Mouse (Mus musculus): ENCODE measurements around the gene Chst15.
A peak's percentile ranks its signal among the peaks of the same experiment; 100 is the strongest.

Chst15 gene

DNA sequence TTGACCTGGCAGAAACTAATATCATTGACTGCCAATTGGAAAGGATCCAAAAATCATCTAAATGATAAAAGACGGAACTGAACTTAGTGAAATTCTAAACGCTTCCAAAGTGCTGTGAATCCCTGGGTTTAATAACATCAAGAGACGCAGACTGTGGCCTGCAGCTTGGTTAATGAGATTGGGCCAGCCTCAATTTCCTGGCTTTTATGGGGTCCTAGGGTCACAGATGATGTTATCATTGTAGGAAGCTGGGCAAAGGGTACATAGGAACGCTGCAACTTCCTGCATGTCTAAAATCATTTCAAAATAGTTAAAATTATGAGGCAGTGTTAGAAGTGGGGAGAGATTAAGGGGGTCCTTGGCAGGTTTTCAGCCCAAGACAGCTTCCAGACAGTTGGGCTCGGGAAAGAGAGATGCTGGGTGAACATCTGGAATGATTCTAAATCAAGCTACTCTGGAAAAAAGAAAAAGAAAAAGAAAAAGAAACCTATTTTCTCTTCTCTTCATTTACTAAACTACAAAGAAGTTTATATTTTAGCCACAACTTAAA is 17.3 kb downstream of the Chst15 start:
- no peak for DNase-seq (ENCODE audit: low spot score)

DNA sequence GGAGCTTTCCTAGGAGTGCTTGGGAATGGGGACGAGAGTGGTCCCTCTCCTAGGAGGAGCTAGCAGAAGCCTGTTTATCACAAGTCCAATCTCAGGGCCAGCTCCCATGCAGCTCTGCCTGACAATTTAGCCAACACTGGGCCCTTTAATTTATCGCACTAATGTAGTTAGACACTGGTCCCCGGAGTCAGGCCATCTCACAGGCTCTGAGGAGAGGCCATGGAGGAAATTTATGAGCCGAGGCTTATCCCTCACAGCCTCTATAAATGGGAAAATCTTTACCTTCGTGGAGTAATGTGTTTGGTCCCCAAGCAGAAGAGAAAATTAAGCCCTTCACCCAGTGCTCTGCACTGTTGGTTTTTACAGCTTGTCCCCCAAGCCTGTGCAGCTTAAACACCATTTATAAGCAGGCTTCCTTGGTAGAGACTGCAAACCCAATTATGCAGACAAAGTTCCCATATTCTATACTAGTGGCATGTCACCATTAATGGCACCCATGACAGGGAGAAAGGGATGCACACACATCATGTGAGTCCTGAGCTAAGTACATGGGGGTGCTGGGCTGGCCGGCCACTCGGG is 18.5 kb downstream of the Chst15 start:
- no peak for DNase-seq (ENCODE audit: low spot score)

DNA sequence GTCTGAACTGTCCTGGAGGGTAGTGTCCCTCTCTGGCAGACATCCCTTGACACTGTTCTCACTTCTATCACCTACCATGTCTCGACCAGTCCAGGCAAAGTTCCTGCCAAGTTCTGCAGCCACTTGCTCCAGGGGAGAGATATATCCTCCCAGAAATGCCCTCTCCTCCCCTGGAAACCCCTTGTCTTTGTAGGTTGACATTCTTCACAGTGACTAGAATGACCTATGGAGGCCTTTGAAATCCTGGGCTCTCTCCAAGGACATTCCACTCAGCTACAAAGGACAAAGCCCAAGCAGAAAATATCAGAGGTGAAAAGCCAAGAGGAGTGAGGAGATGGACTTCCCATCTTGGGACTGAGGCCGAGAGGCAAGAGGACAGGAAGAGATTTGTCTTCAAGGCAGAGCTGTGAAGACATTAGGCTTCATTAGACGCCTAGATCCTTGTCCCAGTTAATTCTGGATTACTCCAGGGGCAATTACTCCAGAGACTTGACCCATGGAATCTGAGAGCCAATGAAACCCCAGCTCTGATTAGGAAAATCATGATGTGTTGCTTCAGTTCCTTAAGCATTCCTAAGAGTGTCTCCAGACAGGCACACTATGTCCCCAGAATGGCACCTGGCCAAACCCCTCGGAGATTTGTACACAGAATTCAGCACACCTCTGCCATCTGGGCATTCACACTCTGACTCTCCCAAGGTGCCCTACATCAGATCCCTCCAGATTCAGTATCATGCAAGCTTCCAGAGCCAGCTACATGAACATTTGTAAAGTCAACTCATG is 20.2 kb downstream of the Chst15 start:
- DNase-seq (ENCODE audit: low spot score): no peak

DNA sequence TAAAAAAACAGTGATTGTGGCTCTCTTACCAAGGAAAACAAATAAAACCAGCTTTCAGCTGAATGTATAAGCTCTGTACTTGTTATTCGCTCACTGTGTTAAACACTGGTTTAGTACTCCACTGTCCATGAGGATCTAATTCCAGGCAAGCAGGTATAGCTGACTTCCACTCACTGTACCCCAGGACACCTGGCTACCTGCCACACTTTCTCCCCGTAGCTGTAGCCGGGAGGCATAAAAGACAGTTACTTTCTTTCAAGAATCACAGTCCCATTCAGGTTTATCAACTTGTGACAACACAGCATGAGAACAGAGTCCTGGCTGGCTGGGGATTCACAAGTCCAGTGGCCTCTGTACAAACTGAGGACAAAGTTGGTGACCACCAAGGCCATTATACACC is 20.9 kb downstream of the Chst15 start:
- no peak for DNase-seq (ENCODE audit: low spot score)

DNA sequence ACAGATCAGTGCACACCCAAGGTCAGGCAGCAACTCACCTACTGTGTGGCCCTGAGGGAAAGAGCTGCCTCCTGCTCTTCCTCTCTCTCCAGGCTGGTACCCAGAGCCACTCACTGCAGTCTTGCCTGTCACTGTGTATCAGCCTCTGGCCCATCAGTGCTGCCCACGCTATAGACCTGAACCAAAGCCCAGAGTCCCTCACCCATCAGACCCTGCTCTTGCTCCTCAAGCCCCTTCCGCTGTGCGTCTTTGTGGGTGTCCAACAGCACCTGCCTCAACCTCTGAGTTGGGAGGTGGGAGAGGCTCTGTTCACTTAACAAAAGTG is 29.7 kb downstream of the Chst15 start:
- DNase-seq (ENCODE audit: low spot score): no peak

DNA sequence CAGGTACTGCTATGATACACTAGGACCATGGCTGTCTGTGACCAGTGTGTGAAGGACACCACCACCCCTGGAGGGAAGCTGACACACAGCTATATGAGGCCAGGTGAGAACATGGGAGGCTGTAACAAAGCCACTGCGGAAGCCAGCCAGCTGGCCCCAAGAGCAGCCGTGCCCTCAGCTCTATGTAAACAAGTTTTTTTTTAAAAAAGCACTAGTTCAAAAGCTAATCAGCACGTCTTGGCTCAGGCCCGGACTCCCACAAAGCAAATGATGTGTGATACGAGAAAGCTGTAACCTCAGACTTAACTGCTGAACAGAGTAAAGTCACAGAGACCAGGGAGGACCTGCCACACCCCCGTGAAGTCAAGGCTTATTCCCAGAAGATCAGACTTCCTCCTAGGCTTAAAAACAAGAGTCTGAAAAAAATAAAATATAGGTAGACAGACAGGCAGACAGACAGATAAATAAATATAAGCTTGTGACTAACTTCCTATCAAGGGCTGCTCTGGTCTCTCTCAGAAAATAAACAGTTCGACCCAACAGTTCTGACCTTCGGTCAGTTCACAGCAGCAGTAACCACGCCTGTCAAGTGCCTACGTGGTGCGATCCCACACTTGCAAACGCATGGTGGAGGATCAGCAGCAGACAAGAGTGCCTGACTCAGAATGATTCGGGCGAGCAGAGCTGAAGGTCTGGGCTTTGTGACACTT is 30.2 kb downstream of the Chst15 start:
- DNase-seq (ENCODE audit: low spot score): no peak

DNA sequence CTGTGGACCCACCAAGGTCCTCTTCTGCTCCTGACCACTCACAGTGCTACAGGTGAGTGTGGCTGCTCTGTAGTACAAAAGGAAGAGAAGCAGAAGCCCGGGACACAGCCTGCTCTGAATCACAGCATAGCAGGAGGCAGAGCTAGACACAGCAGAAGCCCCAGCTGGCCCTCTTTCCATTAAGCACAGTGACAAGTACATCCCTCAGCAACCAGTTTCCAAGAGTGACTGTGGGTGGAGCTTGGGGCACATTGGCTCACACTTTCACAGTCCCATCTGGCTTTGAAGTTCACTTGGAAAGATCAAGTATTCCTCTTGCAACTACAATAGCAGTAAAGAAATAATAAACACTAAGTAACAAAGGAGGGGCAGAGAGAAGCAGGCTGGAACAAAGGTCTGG is 32.2 kb downstream of the Chst15 start:
- no peak for DNase-seq (ENCODE audit: low spot score)

DNA sequence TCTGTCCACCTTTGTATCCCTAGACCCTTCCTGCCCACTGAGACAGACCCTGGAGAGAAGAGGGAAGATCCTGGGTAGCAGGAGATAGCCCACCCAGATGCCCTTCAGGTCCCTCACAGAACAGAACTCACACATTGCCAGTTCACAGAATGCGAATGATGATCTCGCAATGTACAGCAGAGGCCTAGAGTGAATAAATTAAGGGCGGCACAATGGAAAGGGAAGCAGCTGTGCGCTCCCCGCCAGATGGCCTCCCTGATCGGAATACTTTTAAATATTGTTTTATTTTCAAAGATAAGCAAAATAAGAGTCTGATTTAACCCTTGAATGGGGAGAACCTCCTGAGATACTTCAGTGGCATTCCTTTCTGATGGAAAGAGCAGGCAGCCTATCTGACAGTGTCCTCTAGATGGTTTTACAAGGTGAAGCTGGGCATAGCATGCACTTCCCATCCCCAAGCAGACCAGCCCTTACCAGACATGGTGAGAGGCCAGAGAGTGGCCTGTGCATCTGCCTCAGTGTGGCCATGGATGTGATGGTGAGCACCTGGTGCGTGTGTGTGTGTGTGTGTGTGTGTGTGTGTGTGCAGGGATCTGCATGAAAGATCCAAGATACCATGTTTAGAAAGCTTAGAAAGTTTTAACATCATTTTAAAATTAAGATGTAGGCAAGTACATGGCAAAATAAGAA is 32.8 kb downstream of the Chst15 start:
- no peak for DNase-seq (ENCODE audit: low spot score)

DNA sequence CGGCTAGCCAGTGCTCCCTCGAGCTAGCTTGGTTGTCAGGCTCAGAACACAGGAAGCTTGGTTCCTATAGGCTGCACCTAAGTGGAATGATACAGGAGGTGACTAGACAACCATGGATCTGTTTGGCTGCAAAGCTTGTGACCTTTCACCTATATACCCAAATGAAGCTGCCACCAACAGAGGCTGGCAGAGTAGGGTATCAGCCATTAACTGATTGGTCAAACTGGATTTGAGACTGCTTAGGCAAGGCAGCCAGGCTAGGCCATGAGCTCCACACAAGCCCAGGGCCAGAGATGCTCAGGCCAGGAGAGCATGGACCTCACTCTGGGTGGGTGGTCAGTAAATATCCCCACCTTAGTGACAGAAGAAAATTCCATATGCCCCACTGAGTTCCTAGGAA is 34.5 kb downstream of the Chst15 start:
- DNase-seq (ENCODE audit: low spot score): no peak

DNA sequence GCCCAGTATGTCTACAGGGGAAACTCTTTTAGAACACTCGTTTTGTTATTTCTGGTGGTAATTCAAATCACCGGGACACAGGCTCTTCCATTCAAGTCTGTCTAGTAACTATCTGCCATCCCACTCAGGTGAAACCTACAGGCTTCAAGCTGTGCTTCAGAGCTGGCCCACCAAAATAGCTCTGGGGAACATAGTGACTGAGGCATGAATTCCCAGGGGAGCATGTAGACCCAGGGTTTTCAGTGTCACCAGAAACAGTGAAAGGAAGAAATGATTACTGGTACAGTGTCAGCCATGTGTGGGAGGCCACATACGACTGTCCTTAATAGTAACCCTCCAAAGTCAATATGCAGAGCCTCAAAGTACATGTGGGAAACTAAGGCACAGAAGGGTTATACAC is 34.9 kb downstream of the Chst15 start:
- DNase-seq (ENCODE audit: low spot score): no peak

DNA sequence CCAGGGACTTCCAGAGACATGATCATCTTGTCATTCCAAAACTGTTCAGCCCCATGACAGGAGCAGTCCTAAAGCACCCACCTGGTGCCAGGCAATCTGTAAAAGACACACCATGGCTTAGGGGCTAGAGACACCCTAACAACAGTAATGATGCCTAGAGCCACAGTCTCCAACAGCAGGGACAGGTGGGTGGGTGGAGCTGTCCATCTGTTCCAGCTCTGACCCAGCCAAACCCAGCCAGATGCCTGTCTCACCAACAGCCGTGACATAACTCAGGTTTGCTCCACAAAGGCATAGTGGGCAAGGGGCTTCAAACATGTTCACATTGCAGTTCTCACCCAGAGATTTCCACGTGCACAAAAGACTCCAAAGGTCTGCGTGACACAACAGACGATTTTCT is 35.3 kb downstream of the Chst15 start:
- no peak for DNase-seq (ENCODE audit: low spot score)

DNA sequence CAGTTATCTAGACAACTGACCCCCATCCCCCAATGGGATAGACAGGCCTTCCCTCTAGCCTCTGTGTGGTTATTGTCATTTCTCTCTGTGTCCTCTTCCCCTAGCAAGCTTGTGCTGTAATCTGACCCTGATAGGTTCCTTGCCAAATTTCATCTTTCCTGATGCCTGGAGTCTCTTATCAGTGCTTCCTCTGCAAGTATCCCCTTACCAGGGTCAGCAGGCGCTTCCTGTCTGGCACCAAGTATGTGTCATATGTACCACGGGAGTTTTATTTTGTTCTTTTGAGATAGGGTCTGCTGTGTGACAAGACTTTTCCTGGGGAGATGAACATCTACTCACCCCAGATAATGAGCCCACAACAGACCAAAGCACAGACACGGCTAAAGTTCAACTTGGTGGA is 38.4 kb downstream of the Chst15 start:
- DNase-seq (ENCODE audit: low spot score): no peak

DNA sequence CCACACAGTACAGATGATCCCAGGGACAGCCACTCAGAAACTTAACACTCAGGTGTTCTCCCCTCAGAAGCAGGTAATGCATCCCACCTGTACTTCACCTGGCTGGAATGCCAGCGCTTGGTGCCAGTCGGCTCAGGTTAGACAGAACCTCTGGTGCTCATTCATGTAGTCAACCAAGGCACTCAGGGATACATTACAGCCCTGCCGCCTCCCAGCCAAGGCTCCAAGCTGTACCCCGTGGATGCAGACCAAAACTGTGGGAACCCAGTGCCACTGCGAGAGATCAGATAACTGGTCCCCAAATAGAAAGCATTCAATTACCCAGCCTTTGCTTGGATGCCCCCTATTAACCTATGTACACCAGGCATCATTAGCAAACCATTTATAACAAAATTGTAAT is 40.7 kb downstream of the Chst15 start:
- DNase-seq (ENCODE audit: low spot score): no peak

DNA sequence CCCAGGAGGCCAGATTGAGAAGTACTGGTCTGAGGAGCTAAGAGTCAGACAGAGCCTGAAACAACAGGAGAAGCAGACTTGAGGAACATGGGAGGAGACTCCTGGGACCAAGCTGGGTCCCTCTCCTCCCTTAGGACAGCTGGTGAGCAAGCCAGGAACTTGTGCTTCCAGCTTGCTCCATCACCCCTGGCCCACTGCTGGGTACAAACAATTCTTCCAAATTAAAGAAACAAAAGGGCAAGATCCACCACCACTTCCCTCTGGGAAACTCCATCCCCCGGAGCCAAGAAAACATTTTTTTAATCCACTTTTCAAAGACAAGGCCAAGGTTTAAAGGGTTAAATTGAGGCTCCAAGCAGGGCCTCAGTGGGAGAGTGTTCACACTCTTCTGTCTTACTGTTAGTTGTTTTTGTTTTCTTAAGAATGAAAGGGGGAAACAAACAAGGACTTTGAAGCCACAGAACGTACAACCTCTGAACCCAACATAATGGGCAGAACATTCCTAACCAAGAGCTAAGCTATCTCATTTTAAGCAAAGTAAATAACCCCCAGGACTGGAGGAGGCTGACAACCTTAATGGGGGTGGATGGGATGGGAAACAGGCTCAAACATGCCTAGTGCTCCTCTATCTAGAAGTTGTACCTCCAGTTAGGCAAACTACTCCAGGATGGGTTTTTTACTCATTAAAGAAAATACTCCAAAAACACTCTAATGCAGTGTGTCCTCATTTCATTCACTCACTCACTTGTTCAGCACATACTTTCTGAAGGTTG is 43.1 kb downstream of the Chst15 start:
- DNase-seq (ENCODE audit: low spot score): peak; percentile 10

DNA sequence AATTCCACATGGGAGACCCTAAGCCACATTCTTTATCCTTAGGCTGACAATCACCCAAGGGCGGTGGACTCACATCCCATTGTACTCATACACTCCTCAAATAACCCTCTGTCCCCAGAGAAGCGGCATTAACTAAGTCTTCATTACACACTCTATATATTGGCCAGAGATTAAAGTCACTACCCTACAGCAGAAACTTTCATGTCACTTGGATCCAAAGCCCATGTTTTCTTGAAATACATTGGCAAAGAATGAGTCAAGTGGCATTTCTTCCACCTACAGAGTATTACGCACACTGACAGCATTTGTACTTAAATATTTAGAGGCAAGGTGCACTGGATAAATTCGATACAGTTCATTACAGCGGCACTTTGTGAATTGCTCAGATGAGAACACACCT is 44.0 kb downstream of the Chst15 start:
- no peak for DNase-seq (ENCODE audit: low spot score)

DNA sequence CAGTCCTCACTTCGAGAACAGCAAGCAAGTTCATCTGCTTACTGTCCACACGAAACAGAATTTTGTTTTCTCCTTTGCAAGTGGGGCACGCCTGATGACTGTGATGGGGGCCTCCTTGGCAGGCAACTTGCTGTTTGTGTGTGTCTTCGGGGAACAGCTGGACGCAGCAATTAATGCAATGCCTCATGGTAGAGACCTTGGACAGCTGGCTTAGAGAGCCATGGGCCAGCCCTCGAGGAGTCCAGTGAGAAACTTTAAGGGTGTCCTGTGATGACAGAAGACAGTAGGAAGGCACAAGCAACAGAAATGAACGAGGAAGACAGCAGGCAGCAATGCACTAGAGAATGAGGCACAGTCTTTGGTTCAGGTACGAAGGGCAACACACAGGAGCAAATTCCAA is 46.7 kb downstream of the Chst15 start:
- DNase-seq (ENCODE audit: low spot score): no peak

DNA sequence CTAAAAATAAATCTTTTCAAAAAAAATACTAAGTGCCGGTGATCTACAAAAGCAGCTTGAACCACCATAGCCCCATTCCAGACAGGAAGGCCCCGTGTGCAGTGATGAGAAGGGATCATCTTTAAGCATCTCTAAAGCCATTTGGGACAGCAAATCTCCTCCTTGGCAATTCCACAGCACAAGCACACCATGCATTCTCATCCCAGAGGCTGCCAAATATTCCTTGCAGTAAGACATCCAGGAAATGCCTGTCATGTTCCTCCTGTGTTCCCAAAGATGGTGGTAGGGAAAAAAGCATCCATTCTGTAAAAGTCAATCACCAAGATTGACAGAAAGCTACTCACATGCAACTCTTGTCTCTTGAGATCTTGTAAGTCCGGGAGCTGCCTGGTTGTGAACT is 47.4 kb downstream of the Chst15 start:
- no peak for DNase-seq (ENCODE audit: low spot score)

DNA sequence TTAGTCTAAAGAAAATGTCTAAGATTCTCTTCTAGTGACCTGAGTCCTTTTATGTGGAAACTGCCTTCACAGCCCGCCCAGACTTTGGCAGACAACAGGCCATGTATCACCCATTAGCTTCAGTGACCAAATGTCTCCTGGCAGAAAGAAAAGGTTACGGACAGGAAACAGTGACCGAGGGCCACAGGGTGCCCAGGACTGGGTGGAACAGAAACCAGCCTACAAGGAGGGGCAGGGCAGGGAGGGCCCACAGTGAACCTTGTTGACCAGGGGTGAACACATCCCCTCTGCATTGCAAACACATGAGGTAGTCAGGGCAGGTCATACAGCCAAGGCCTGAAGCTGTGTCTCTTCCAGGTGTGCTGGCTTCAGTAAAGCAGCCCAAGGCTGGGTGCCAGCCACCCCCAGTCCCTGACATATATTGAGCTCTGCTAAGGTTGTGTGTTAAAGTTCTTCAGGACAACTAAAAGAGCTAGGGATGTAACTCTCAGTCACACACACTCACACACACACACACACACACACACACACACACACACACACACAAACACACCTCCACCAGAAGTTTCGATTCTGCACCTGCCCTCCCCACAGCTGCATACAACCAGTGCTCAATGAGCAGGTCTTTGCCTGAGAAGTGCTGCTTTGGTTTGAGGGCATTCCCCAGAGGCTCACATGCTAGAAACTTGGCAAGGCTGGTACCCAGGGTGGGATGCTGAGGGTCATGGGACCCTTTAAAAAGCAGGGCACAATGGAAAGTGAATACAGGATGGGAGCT is 49.1 kb downstream of the Chst15 start:
- no peak for DNase-seq (ENCODE audit: low spot score)

DNA sequence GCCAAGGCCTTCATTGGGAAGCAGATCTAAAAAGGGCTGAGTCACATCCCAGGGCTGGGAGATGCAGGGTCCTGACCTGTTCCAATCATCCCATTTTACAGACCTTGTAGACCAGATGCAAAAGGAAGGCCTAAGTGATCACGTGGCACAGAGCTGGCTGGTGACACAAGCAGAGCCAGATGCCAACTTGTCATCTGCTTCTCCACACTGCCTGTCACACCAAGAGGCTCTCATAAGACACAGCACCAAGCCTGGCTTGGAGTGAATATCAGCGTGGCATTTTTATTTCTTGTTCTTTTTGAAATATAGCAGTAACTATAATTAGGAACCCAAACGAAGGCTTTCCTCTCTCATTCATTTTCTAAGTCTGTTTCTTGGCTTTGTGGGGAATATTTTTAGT is 52.3 kb downstream of the Chst15 start:
- no peak for DNase-seq (ENCODE audit: low spot score)

DNA sequence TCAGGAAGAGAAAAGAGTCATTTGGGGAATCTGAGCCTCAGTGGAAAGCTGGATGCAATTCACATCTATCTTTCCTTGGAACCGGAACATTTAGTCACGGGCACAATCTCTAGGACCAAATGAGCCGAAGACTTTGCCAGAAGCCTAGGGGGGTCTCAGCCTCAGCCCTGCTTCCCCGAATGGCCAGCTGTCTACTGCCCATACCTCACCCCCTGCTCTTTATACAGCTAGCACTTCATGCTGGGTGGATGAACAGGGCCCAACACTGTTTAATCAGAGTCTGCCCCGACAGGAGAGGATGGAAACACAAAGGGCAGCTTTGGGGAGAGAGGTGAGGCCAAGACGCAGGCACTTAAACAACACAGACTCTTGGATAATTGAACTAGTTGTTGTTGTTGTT is 53.8 kb downstream of the Chst15 start:
- DNase-seq (ENCODE audit: low spot score): no peak

DNA sequence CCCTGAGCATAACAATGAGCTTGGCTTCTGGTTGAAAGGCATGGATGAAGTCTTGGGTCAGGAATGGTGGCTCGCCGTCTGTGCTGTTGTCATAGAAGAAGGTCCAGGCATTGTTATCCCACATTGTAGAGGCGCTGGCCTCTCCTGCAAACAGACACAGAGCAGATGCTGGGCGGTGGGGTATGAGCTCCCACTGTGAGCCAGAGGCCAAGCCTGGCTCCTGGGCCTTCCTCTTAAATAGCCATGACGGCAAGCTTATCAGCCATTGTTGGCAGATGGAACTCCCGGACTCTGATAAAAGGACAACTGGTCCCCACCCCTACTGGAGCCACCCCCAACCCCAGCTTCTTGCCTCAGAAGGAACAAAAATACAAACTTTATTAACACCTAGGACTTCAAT is 54.3 kb downstream of the Chst15 start:
- no peak for DNase-seq (ENCODE audit: low spot score)
